Mouse (Mus musculus) large intestine, adult 2 months (tissue): ENCODE results near the gene Gm11492. TPM values are rescaled to one million over a fixed set of nuclear protein-coding genes. Genes with fewer than 3 reads are reported as not detected.

Source experiments
- DNase-seq: peaks from one replicate; pipeline ENCODE4 v3.0.0-alpha.2; 2012; ENCODE audit warnings: low read depth, low spot score
- WGBS: fragments of 180-500 bp; shearing (Covaris S2); methylation state at CpG from one replicate; pipeline ENCODE4 v1.1.7; 2018; 5-methylcytosine and 5-hydroxymethylcytosine counted together
- polyA plus RNA-seq: library from polyadenylated mRNA; depleted of rRNA; stranded (reverse); fragments of >200 nt; gene quantifications from 2 replicates; pipeline ENCODE4 v1.2.3, GENCODE M21; 2012; rRNA removed

Gm11492 gene
- polyA plus RNA-seq, 1 experiment: not detected

DNA sequence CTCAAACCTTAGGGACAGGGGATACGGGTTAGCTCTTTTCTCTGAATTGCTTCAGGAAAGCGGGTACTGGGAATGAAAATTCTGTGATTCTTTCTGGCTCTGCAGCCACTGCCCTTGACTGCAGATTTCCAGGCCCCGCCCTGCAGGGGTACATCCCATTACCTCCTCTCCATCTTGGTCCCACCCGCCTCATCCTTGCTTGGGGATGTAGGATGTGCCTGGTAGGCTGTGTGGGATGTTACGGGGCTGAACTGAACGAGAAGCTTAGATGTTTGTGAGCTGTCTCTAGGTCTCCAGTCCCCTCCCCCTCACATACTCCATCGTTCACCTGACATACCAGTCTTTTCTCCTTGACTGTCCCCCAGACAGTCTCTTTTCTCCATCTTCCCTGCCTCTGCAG, 29.5 kb downstream of the Gm11492 start:
- 24% methylated on average over 7 of the region's 7 CpGs for WGBS
- no peak for DNase-seq

DNA sequence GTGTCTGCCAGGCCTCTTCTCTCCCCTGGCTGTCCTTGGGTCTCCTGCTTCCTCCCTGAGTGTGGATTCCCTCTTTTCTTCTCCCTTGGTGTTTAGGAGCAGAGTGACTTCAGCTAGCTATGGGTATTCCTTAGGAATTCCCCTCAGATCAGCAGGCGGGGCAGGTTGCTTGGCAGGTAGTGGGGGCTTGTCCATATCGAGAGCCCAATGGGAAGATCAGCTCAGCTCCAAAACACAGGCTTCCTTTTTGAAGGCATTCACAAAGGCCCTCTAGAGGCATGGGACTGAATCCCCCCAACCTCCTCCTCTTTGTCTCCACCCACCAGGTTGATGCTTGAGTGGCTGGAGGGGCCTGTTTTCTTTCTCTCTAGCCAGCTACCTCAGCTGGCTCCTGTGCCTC, 30.0 kb downstream of the Gm11492 start:
- no peak for DNase-seq
- 55% methylated on average over 2 of the region's 2 CpGs for WGBS

DNA sequence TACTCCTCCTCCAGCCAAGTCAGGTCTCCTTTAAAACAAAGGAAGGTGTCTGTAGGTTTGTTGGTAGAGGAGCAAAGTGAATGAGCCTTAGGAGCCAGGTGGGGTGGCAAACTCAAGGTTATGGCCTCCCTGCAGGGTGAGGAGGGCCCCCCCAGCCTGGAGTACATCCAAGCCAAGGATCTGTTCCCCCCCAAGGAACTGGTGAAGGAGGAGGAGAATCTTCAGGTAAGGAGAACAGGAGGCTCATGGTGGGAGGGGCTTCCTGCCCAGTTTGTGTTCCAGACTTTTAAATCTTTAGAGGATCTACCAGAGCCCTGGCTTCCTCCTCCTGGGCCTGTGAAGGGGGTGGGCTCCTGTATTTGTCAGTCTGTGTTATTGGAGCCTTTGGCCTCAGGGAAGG, 30.6 kb downstream of the Gm11492 start:
- no peak for DNase-seq

DNA sequence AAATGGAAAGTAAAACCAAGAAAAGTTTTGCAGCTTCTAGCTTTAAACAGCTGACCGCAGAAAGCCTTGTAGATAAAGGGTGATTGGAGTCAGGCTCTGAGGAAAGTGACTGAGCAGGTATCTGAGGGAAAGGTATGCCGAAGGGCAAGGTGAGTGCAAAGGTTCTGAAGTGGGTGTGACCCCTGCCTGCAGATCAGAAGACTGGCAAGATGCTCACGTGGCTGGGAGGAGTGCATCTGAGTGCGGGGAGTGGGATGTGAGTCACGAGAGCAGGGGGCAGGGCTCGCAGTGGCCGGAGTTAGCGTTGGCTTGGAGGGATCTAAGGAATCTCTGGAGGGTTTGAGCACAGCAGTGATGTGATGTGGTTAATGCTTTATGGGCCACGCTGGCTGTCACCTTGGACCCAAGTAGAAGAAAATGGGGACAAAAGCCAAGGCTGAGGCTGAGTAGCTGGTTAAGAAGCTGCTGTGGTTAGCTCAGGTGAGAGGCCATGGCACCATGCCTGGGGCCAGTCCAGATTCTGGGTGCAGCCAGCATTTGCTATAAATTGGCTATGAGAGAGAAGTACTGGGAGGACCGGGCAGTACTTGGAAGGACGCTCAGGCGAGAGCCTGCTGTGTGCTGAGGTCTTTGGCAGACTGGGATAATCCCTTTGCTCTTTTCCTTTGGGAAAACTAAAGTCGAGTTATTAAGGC, 33.1 kb downstream of the Gm11492 start:
- 78% methylated on average over 13 of the region's 13 CpGs for WGBS
- DNase-seq: no peak

DNA sequence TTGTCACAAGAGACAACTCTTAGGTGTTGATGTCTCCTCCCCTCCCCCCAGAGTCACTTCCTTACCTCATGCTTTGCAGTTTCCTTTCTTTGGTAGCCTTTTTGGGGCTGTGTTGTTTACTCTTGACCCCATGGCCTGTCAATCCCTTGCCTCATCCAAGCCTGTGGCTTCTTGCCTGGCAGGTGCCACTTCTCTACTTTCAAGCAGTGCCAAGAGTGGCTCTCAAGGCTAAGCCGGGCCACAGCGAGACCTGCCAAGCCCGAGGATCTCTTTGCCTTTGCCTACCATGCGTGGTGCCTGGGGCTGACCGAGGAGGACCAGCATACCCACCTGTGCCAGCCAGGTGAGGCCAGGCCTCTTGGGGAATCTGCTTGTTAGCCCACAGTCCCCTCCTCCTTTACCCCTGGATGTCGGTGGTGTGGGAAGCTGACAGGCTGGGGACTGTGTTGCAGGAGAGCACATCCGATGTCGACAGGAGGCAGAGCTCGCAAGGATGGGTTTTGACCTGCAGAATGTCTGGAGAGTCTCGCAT, 33.9 kb downstream of the Gm11492 start:
- no peak for DNase-seq
- WGBS: 93% methylated on average over 10 of the region's 10 CpGs

DNA sequence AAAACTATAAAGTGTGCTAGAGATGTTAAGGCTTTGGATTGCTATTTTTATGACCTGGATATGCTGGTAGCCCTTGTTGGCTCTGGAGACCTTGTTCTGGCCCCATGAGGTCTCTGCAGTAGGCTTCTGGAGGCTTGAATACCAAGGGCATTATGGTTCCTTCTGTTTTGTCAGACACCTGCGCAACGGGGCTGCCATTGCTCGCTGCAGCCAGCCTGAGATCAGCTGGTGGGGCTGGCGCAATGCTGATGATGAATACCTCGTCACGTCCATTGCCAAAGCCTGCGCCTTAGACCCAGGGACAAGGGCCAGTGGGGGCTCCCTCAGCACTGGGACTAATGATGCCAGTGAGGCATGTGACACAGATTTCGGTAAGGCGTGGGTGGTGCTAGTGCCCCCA, 35.8 kb downstream of the Gm11492 start:
- 92% methylated on average over 9 of the region's 9 CpGs for WGBS
- no peak for DNase-seq

DNA sequence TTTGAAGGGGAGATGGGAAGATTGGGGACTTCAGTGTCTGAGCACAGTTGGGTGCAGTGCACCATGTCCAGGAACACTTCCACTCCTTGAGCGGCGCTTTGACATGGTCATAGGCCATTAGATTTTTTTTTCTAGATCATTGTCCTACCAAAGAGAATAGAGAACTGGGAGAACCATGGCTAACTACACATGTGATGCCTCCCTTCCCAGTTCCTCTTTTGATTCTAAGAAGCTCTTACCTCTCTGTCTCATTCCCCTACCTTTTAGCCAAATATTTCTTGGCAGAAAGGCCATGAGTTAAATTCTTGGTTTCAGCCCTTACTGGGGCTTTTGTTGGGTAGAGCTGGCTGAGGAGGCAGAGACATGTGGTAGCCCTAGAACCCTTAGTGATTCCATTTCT, 37.1 kb downstream of the Gm11492 start:
- no peak for DNase-seq
- 97% methylated on average over 2 of the region's 2 CpGs for WGBS

DNA sequence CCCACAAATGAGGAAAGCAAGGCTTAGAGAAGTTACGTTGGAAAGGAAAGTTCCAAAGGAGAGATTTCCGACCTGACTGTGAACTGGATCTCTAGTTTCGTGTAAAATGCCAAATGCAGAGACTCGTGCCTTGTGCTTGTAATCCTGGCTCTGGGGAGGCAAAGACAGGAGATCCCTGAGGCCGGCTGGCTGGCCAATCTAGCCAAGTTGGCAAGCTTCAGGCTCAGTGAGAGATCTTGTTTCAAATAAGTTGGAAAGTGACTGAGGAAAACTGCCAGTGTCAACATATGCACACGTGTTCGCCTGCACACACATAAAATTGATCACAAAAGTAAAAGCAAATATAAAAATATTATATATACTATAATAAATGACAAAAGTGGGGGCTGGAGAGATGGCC, 42.8 kb downstream of the Gm11492 start:
- 78% methylated on average over 7 of the region's 7 CpGs for WGBS
- DNase-seq: no peak

DNA sequence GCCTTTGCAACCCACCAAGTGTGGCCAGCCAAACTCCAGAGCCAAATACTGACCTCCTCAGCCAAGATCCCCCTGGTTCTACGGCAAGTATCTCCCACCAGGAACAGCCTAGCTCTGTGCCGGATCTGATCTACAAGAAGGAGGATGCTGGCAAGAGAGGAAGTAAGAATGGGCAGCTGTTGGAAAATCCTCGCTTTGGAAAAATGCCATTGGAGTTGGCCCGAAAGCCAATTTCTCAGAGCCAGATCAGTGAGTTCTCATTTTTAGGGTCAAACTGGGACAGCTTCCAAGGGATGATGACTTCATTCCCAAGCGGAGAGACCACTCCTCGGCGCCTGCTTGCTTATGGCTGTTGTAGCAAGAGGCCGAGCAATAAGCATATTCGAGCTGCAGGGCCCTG, 45.1 kb downstream of the Gm11492 start:
- DNase-seq: no peak
- 86% methylated on average over 9 of the region's 9 CpGs for WGBS

DNA sequence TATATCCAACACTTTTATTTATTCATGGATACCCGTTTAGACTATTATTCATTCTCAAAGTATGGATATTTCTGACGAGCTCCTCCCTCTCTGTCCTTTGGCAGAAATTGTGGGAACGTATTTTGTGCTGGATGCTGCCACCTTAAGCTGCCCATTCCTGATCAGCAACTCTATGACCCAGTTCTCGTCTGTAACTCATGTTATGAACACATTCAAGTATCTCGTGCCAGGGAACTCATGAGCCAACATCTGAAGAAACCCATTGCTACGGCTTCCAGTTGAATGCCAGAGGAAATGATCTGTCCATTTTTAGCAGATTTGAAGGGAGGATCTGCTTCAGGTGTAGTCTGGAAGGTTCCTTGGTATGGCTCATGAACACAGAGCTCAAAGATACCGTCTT, 47.5 kb downstream of the Gm11492 start:
- 85% methylated on average over 7 of the region's 7 CpGs for WGBS
- DNase-seq: no peak

DNA sequence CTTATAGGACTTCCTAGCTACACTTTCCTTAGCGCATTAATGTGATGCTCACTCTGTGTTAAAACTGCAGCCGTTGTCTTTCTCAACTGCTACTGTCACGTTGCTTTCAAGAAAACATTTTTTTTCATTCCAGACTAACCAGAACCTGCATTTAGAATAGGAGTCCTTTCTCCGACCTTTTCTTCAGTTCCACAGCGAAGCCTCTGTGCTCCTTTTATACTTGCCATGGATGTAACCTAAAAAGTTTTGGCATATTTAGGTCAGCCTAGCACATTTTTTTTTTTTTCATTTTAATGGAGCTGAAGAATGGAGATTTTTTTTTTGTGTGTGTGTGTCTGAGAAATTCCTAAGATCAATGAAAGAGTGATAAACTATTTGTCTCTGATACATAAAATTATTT, 49.1 kb downstream of the Gm11492 start:
- WGBS: 92% methylated on average over 5 of the region's 5 CpGs
- DNase-seq: no peak

DNA sequence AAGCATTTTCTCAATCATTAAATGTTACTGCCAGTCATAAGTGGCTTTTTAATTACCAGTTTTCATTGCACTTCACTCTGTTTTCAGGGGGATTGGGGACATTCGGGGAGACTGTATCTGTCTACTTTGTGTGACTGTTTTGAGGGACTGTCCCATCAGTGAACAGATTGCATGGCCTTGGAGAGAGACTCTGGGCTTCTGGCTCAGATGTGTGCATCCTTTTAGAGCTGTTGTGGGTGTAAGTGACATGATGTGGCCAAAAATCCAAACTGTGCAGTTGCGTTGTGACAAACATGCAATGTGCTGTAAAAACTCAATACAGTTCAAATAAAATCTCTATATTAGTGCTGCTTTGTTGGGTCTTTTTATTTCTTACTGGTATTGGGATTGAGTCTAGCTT, 49.5 kb downstream of the Gm11492 start:
- WGBS: 95% methylated on average over 2 of the region's 2 CpGs
- no peak for DNase-seq

DNA sequence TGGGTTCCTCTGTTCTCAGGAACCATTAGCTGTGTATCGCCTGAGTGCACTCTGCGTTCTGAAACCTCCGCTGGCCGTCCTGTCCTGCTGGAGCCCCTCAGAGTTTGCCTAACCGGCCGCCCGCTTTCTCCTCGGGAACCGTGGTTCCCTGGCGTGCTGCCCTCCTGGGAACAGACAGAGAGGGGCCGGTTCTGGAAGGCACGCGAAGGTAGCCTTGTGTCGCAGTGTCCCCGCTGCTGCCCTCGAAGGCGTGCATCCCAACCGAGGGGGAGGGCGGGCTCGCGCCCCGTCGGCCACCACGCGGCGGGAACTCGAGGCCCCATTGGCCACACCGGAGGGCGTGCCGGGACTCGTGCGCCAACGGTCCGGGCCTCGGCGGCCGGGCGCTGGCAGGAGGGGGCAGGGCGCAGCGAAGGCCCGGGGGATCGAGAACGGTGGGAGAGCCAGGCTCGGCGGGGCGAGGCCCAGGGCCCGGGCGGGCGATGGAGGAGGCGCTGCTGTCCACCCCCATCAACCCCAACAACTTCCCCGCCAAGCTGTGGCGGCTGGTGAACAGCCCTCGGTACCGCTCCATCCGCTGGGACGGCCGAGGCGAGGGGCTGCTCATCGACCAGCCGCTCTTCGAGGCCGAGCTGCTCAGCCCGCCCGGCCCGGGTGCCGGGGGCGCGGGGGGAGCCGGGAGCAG, 50.5 kb downstream of the Gm11492 start, which contains the start of gene Hsf5:
Gene Hsf5, plus strand, starts transcription at position 375 of the 685 bp plus-strand sequence.
- WGBS: 94% methylated on average over 68 of the region's 69 CpGs
- DNase-seq: no peak

DNA sequence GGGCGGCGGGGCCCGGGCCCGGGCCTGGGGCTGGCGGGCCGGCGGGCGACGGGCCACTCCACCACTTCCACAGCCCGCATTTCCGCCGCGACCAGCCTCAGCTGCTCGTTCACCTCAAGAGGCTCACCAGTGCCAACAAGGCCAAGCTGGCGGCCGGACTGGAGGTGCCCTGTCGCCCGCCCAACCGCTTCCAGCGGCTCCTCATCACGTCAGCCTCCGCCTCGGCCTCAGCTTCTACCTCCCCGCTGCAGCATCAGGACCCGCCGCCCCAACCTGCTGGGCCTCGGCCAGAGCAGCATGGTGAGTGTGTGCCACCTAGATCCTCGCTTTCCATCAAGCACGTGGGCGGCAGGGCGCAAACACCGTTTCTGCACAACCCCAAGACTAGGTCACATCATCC, 51.2 kb downstream of the Gm11492 start:
- DNase-seq: no peak
- 96% methylated on average over 32 of the region's 32 CpGs for WGBS

Other genes with a start within 250 kb of the Gm11492 start
- gene Ppm1e, start 207.6 kb upstream of the Gm11492 start, polyA plus RNA-seq: 0.69 and 1.1 TPM in 2 replicates
- 0.73 and 0.85 TPM in 2 replicates for gene Rad51c, start 161.7 kb upstream of the Gm11492 start, polyA plus RNA-seq
- gene Tex14, start 161.6 kb upstream of the Gm11492 start, polyA plus RNA-seq: 0.12 and 0.64 TPM in 2 replicates
- gene Sept4, start 2.2 kb downstream of the Gm11492 start, polyA plus RNA-seq: 20.2 and 28.8 TPM in 2 replicates
- 22.4 and 61.6 TPM in 2 replicates for gene Mtmr4, start 25.5 kb downstream of the Gm11492 start, polyA plus RNA-seq
- 0.04 and 0.19 TPM in 2 replicates for gene Hsf5, start 50.5 kb downstream of the Gm11492 start, polyA plus RNA-seq
- 11.2 and 16.2 TPM in 2 replicates for gene Rnf43, start 96.1 kb downstream of the Gm11492 start, polyA plus RNA-seq
- 67.4 and 76.6 TPM in 2 replicates for gene Supt4a, start 170.9 kb downstream of the Gm11492 start, polyA plus RNA-seq
- 0.81 and 1.0 TPM in 2 replicates for gene Tspoap1, start 193.9 kb downstream of the Gm11492 start, polyA plus RNA-seq
- gene Mpo, start 226.9 kb downstream of the Gm11492 start, polyA plus RNA-seq: 0.06 and 0.08 TPM in 2 replicates